Mouse (Mus musculus): ENCODE measurements around the gene 1810009A15Rik.

- no peak for TF ChIP-seq CTCF (IDR thresholded peaks at IDR 0.05; ENCODE audit: low read depth)
- no peak for TF ChIP-seq EP300 (IDR thresholded peaks at IDR 0.05; ENCODE audit: low read depth)
Observed at GRCm38 (mm10) chr19:8920073-8920736, 31.6 kb downstream of the 1810009A15Rik start, which contains the start of gene B3gat3.
